Mouse (Mus musculus): ENCODE results near the gene Cdk18. TPM values are rescaled to one million over a fixed set of nuclear protein-coding genes. Genes with fewer than 3 reads are reported as not detected.

Gene Cdk18
- total and polyA plus RNA-seq, 3 experiments: 0.32 to 2.5 (median 1.1) TPM

GRCm38 (mm10) chr1:132090266-132090665, 49.2 kb downstream of the Cdk18 start:
- no peak for DNase-seq (ENCODE audit: extremely low read depth)
- H3K4me2 ChIP-seq (ENCODE audit: insufficient read depth, low read depth, poor library complexity, severe bottlenecking): no peak overlapping the region
- no peak overlapping the region for H3K4me3 ChIP-seq (replicated peaks in 1 of 3; ENCODE audit: low read depth in 2 of 3, low read length in 2 of 3, poor library complexity in 1 of 3)
- dilution Hi-C loops (cut with MboI; ENCODE audit: extremely low pct_ligation_motif_present, extremely low pct_unique_long_range_greater_than_20kb, low sequenced_read_pairs): no loop called here
- H3K9ac ChIP-seq (ENCODE audit: insufficient read depth, low read depth): no peak overlapping the region
- no peak overlapping the region for H3K27ac ChIP-seq (ENCODE audit: insufficient read depth, low read depth)
- H3K36me3 ChIP-seq (replicated peaks in 1 of 2; ENCODE audit: control insufficient read depth in 1 of 2, insufficient read depth in 1 of 2, low read length in 1 of 2): no peaks in the 10 kb centered on the region
- H3K79me2 ChIP-seq (replicated peaks; ENCODE audit: control insufficient read depth, extremely low read depth, insufficient read depth, poor library complexity, severe bottlenecking): no peaks in the 10 kb centered on the region
- peaks cover 8 to 23% of the 10 kb centered on the region in 2 experiments for H3K4me1 ChIP-seq (ENCODE audit: control insufficient read depth in 1 of 2, insufficient read depth in 2 of 2)
- in situ Hi-C loops (cut with MboI; ENCODE audit: low pct_ligation_motif_present, low pct_unique_long_range_greater_than_20kb, low sequenced_read_pairs): no loop called here
- no peak for TF ChIP-seq KAT2A (IDR thresholded peaks at IDR 0.05; ENCODE audit: insufficient replicate concordance, low read length)
- TF ChIP-seq CHD2 (IDR thresholded peaks at IDR 0.05; ENCODE audit: low read length): no peak
- no peak for TF ChIP-seq ETS1 (conservative IDR thresholded peaks at IDR 0.05; ENCODE audit: low read depth, low read length)
- no peak for TF ChIP-seq RAD21 (IDR thresholded peaks at IDR 0.05; ENCODE audit: low read depth, low read length)
- TF ChIP-seq MXI1 (IDR thresholded peaks at IDR 0.05; ENCODE audit: low read depth, low read length): no peak
- TF ChIP-seq SMC3 (IDR thresholded peaks at IDR 0.05; ENCODE audit: low read depth, low read length): no peak
- no peak for TF ChIP-seq USF2 (conservative IDR thresholded peaks at IDR 0.05; ENCODE audit: low read depth, low read length)
- no peak for TF ChIP-seq NELFE (IDR thresholded peaks at IDR 0.05; ENCODE audit: low read depth, low read length)
- no peak for TF ChIP-seq ZC3H11A (IDR thresholded peaks at IDR 0.05; ENCODE audit: low read depth, low read length)
- TF ChIP-seq RCOR1 (conservative IDR thresholded peaks at IDR 0.05; ENCODE audit: low read depth, low read length): no peak
- no peak for TF ChIP-seq IRF4 (IDR thresholded peaks at IDR 0.05; ENCODE audit: low read depth, low read length)
- TF ChIP-seq POLR2AphosphoS2 (IDR thresholded peaks at IDR 0.05; ENCODE audit: low read depth, low read length): no peak
- no peaks in the 10 kb centered on the region for H3K9me3 ChIP-seq (replicated peaks; ENCODE audit: low read length)
- peaks cover 7% of the 10 kb centered on the region for H3K27me3 ChIP-seq (replicated peaks)

GRCm38 (mm10) chr1:132089767-132090166, 49.7 kb downstream of the Cdk18 start:
- DNase-seq (ENCODE audit: extremely low read depth): no peak
- Histone ChIP-seq H3K4me1 (ENCODE audit: control insufficient read depth in 1 of 2, insufficient read depth in 2 of 2) (peaks cover 8 to 25% of the 10 kb centered on the region in 2 experiments), H3K4me3 (replicated peaks in 1 of 3; ENCODE audit: low read depth in 2 of 3, low read length in 2 of 3, poor library complexity in 1 of 3) (no peak overlapping the region), H3K27me3 (replicated peaks) (peaks cover 7% of the 10 kb centered on the region), H3K9me3 (replicated peaks; ENCODE audit: low read length) (no peaks in the 10 kb centered on the region), H3K36me3 (replicated peaks in 1 of 2; ENCODE audit: control insufficient read depth in 1 of 2, insufficient read depth in 1 of 2, low read length in 1 of 2) (no peaks in the 10 kb centered on the region), H3K9ac (ENCODE audit: insufficient read depth, low read depth) (no peak overlapping the region), H3K27ac (ENCODE audit: insufficient read depth, low read depth) (no peak overlapping the region), H3K79me2 (replicated peaks; ENCODE audit: control insufficient read depth, extremely low read depth, insufficient read depth, poor library complexity, severe bottlenecking) (no peaks in the 10 kb centered on the region), H3K4me2 (ENCODE audit: insufficient read depth, low read depth, poor library complexity, severe bottlenecking) (no peak overlapping the region)
- in situ Hi-C loops (cut with MboI; ENCODE audit: low pct_ligation_motif_present, low pct_unique_long_range_greater_than_20kb, low sequenced_read_pairs) (no loop called here), dilution Hi-C loops (cut with MboI; ENCODE audit: extremely low pct_ligation_motif_present, extremely low pct_unique_long_range_greater_than_20kb, low sequenced_read_pairs) (no loop called here)
- TF ChIP-seq CTCF (conservative IDR thresholded peaks at IDR 0.05 in 1 of 2, IDR thresholded peaks at IDR 0.05 in 1 of 2; ENCODE audit: low read depth in 2 of 2, low read length in 2 of 2) (no peak), MEF2A (IDR thresholded peaks at IDR 0.05; ENCODE audit: borderline replicate concordance, low read depth, low read length) (no peak), ZC3H11A (IDR thresholded peaks at IDR 0.05; ENCODE audit: low read depth, low read length) (no peak), TBP (conservative IDR thresholded peaks at IDR 0.05; ENCODE audit: low read depth, low read length) (no peak), SMC3 (IDR thresholded peaks at IDR 0.05; ENCODE audit: low read depth, low read length) (no peak), ELF1 (IDR thresholded peaks at IDR 0.05; ENCODE audit: low read depth, low read length) (no peak), MAZ (IDR thresholded peaks at IDR 0.05; ENCODE audit: low read depth, low read length) (no peak), SIN3A (IDR thresholded peaks at IDR 0.05; ENCODE audit: low read length) (no peak), IRF4 (IDR thresholded peaks at IDR 0.05; ENCODE audit: low read depth, low read length) (no peak), POLR2AphosphoS2 (IDR thresholded peaks at IDR 0.05; ENCODE audit: low read depth, low read length) (no peak), CHD1 (IDR thresholded peaks at IDR 0.05; ENCODE audit: low read depth, low read length) (no peak), UBTF (IDR thresholded peaks at IDR 0.05; ENCODE audit: low read depth, low read length) (no peak)

All from CH12.LX (cell line).